Mouse (Mus musculus): ENCODE results near the gene Fbxo27. TPM values are rescaled to one million over a fixed set of nuclear protein-coding genes. Genes with fewer than 3 reads are reported as not detected.
A peak's percentile ranks its signal among the peaks of the same experiment; 100 is the strongest.
"Not testable (repeated sequence)": the region's sequence is repeated elsewhere in the genome, so short reads cannot be mapped to it uniquely, and the experiment has no call there.

Gene Fbxo27
- total RNA-seq, 2 experiments from 2014 or later: 0.59 to 0.69 TPM

- intact Hi-C loops (cut with DNase I): no loop called here
- DNase-seq: no peak
Observed at GRCm38 (mm10) chr7:28700269-28700668, 7.6 kb downstream of the Fbxo27 start.

- intact Hi-C loops (cut with DNase I); DNase-seq: not testable (repeated sequence)
Observed at GRCm38 (mm10) chr7:28701306-28701705, 8.7 kb downstream of the Fbxo27 start.

GRCm38 (mm10) chr7:28702601-28703143, 10.0 kb downstream of the Fbxo27 start:
- intact Hi-C loops (cut with DNase I): no loop called here

GRCm38 (mm10) chr7:28709454-28709853, 16.8 kb downstream of the Fbxo27 start:
- intact Hi-C loops (cut with DNase I): no loop called here
- DNase-seq: no peak

More at GRCm38 (mm10) chr7:28702601-28703143, 10.0 kb downstream of the Fbxo27 start:
- no peak for DNase-seq

- no peak for DNase-seq
- intact Hi-C loops (cut with DNase I): no loop called here
Observed at GRCm38 (mm10) chr7:28710962-28711361, 18.3 kb downstream of the Fbxo27 start.

- intact Hi-C loops (cut with DNase I): loop anchor here (5.0 kb wide), 1 partner anchor 262 kb away; the partner anchor contains the start of gene Lrfn1
- DNase-seq: no peak
Observed at GRCm38 (mm10) chr7:28714667-28715066, 22.0 kb downstream of the Fbxo27 start.

GRCm38 (mm10) chr7:28715598-28715997, 22.9 kb downstream of the Fbxo27 start:
- no peak for DNase-seq
- intact Hi-C loops (cut with DNase I): loop anchor here (5.0 kb wide), 1 partner anchor 263 kb away; the partner anchor contains the start of gene Lrfn1

GRCm38 (mm10) chr7:28716590-28717281, 24.1 kb downstream of the Fbxo27 start, which contains the start of gene Fbxo17:
Fbxo17 (plus strand) TSS chr7:28716804.
- intact Hi-C loops (cut with DNase I): loop anchor here (5.0 kb wide), 1 partner anchor 264 kb away; the partner anchor contains the start of gene Lrfn1
- DNase-seq: peak; percentile 53 to 62

- intact Hi-C loops (cut with DNase I): loop anchor here (5.0 kb wide), 1 partner anchor 265 kb away; the partner anchor contains the start of gene Lrfn1
- DNase-seq: no peak
Observed at GRCm38 (mm10) chr7:28717726-28718125, 25.1 kb downstream of the Fbxo27 start.

GRCm38 (mm10) chr7:28719159-28719558, 26.5 kb downstream of the Fbxo27 start:
- intact Hi-C loops (cut with DNase I): loop anchor here (5.0 kb wide), 1 partner anchor 267 kb away; the partner anchor contains the start of gene Lrfn1
- DNase-seq: no peak

GRCm38 (mm10) chr7:28719650-28720049, 27.0 kb downstream of the Fbxo27 start:
- no peak for DNase-seq
- intact Hi-C loops (cut with DNase I): loop anchor here (5.0 kb wide), 2 partner anchors 267 to 277 kb away; partner anchors contain the start of gene Lrfn1

- DNase-seq: no peak
- intact Hi-C loops (cut with DNase I): loop anchor here (5.0 kb wide), 1 partner anchor 279 kb away; no protein-coding TSS in a partner anchor
Observed at GRCm38 (mm10) chr7:28720753-28721537, 28.3 kb downstream of the Fbxo27 start.

- DNase-seq: no peak
- intact Hi-C loops (cut with DNase I): loop anchor here (5.0 kb wide), 1 partner anchor 280 kb away; no protein-coding TSS in a partner anchor
Observed at GRCm38 (mm10) chr7:28722079-28722478, 29.4 kb downstream of the Fbxo27 start.

GRCm38 (mm10) chr7:28724613-28725012, 32.0 kb downstream of the Fbxo27 start:
- DNase-seq: no peak
- intact Hi-C loops (cut with DNase I): loop anchor here (5.0 kb wide), 2 partner anchors 157 to 282 kb away; no protein-coding TSS in a partner anchor

- intact Hi-C loops (cut with DNase I): loop anchor here (2.0 to 5.0 kb wide), 2 partner anchors 126 to 159 kb away; no protein-coding TSS in a partner anchor
- peak in 1 of 2 experiments; percentile 43 for DNase-seq
Observed at GRCm38 (mm10) chr7:28726600-28726999, 34.0 kb downstream of the Fbxo27 start.

GRCm38 (mm10) chr7:28727649-28728340, 35.1 kb downstream of the Fbxo27 start:
- no peak for DNase-seq

GRCm38 (mm10) chr7:28732341-28733142, 39.9 kb downstream of the Fbxo27 start:
- intact Hi-C loops (cut with DNase I): no loop called here
- DNase-seq: peak in 1 of 2 experiments; percentile 34

More at GRCm38 (mm10) chr7:28727649-28728340, 35.1 kb downstream of the Fbxo27 start:
- intact Hi-C loops (cut with DNase I): loop anchor here (2.0 to 5.0 kb wide), 2 partner anchors 127 to 160 kb away; no protein-coding TSS in a partner anchor

GRCm38 (mm10) chr7:28733211-28733610, 40.6 kb downstream of the Fbxo27 start:
- DNase-seq: no peak
- intact Hi-C loops (cut with DNase I): no loop called here

GRCm38 (mm10) chr7:28735701-28736100, 43.1 kb downstream of the Fbxo27 start:
- DNase-seq: no peak
- intact Hi-C loops (cut with DNase I): no loop called here
